Mouse (Mus musculus) lung, embryonic 14.5 days (tissue): ENCODE measurements at regions not wholly inside any gene's neighbourhood (a gene's known extent, or its start where the extent isn't known, plus 50 kb on each side); places are given as distances from the start of the nearest gene placed in this dataset.
"Not testable (repeated sequence)": the region's sequence is repeated elsewhere in the genome, so short reads cannot be mapped to it uniquely, and the experiment has no call there.

Source experiments
- ATAC-seq: fragments of 200-750 bp; cut with Nextera tagmentation; 2 replicates; pipeline ENCODE4 v1.8.0; 2017; ENCODE audit warnings: mild to moderate bottlenecking, moderate TSS enrichment, moderate library complexity; ENCODE audit not compliant: insufficient read depth
- DNase-seq: peaks from one replicate; pipeline ENCODE4 v3.0.0-alpha.2; 2015
- H3K27ac ChIP-seq: fragments of 300-500 bp; sonication (generic); 2 replicates; pipeline ENCODE4 v1.5.1; 2014; ENCODE audit warnings: low read depth, mild to moderate bottlenecking, moderate library complexity
- H3K27me3 ChIP-seq: fragments of 300-500 bp; sonication (generic); 2 replicates; pipeline ENCODE4 v1.6.1; 2014; ENCODE audit warnings: low read length, control low read depth; ENCODE audit not compliant: insufficient read depth
- H3K36me3 ChIP-seq: fragments of 300-500 bp; sonication (generic); 2 replicates; pipeline ENCODE4 v1.6.1; 2014; ENCODE audit warnings: control low read depth; ENCODE audit not compliant: insufficient read depth
- H3K4me1 ChIP-seq: fragments of 300-500 bp; sonication (generic); 2 replicates; pipeline ENCODE4 v1.6.1; 2014; ENCODE audit warnings: antibody characterized with exemption, control low read depth; ENCODE audit not compliant: insufficient read depth
- H3K4me2 ChIP-seq: fragments of 300-500 bp; sonication (generic); 2 replicates; pipeline ENCODE4 v1.6.1; 2014; ENCODE audit warnings: mild to moderate bottlenecking
- H3K4me3 ChIP-seq: fragments of 300-500 bp; sonication (generic); 2 replicates; pipeline ENCODE4 v1.5.1; 2014; ENCODE audit warnings: low read depth, low read length
- H3K9ac ChIP-seq: fragments of 300-500 bp; sonication (generic); 2 replicates; pipeline ENCODE4 v1.6.1; 2014
- H3K9me3 ChIP-seq: fragments of 300-500 bp; sonication (generic); 2 replicates; pipeline ENCODE4 v1.6.1; 2016; ENCODE audit warnings: low read depth, low read length, control low read depth
- CTCF ChIP-seq: IDR thresholded peaks from 2 replicates; pipeline ENCODE4 v1.5.1; 2016; ENCODE audit warnings: antibody characterized with exemption, low read depth
- WGBS: fragments of 180-500 bp; shearing (Covaris S2); extraction: QIAGEN DNeasy Blood & Tissue Kit; methylation state at CpG from one replicate; pipeline ENCODE4 v1.1.7; 2014; 5-methylcytosine and 5-hydroxymethylcytosine counted together

- 73% methylated on average over 9 of the region's 9 CpGs for WGBS
- Histone ChIP-seq H3K4me1 (0 out of 2 replicates have a peak, but pooled peaks cover 3% of the 10 kb centered on the region), H3K36me3 (no peaks in the 10 kb centered on the region), H3K9me3 (no peaks in the 10 kb centered on the region), H3K4me3 (no peak overlapping the region), H3K9ac (no peak overlapping the region), H3K4me2 (no peak overlapping the region), H3K27ac (no peak overlapping the region), H3K27me3 (no peaks in the 10 kb centered on the region)
- TF ChIP-seq CTCF: peak; percentile 6; the same call in 1 of the 2 replicates
- no peak for DNase-seq
- ATAC-seq: no peak
These were observed 179.9 kb downstream of the Cdca7 start for GRCm38 (mm10) chr2:72655864-72656263.

- Histone ChIP-seq H3K36me3 (no peaks in the 10 kb centered on the region), H3K9me3 (no peaks in the 10 kb centered on the region), H3K4me1 (0 out of 2 replicates have a peak, but pooled peaks cover 3% of the 10 kb centered on the region), H3K27me3 (no peaks in the 10 kb centered on the region), H3K4me3 (no peak overlapping the region), H3K9ac (no peak overlapping the region), H3K27ac (peak overlapping the region; percentile 42; the same call in 1 of the 2 replicates), H3K4me2 (no peak overlapping the region)
- 40% methylated on average over 10 of the region's 10 CpGs for WGBS
- no peak for TF ChIP-seq CTCF
- peak; percentile 88 for ATAC-seq
- peak; percentile 84 for DNase-seq
These were observed 181.4 kb downstream of the Cdca7 start for GRCm38 (mm10) chr2:72657101-72657920.

GRCm38 (mm10) chr2:72662396-72662795, 186.4 kb downstream of the Cdca7 start:
- 57% methylated on average over 7 of the region's 7 CpGs for WGBS
- DNase-seq (peak; percentile 61), ATAC-seq (no peak)
- Histone ChIP-seq H3K4me3 (no peak overlapping the region), H3K36me3 (no peaks in the 10 kb centered on the region), H3K27me3 (no peaks in the 10 kb centered on the region), H3K9me3 (no peaks in the 10 kb centered on the region), H3K4me1 (0 out of 2 replicates have a peak, but pooled peaks cover under 1% of the 10 kb centered on the region), H3K9ac (no peak overlapping the region), H3K4me2 (no peak overlapping the region), H3K27ac (0 out of 2 replicates have a peak overlapping the region, but pooled peaks have one; percentile 2)
- no peak for TF ChIP-seq CTCF

- 50% methylated on average over 8 of the region's 8 CpGs for WGBS
- no peaks in the 10 kb centered on the region for H3K36me3 ChIP-seq
- no peak overlapping the region for H3K27ac ChIP-seq
- no peaks in the 10 kb centered on the region for H3K4me1 ChIP-seq
- no peak overlapping the region for H3K4me3 ChIP-seq
- no peak overlapping the region for H3K4me2 ChIP-seq
- DNase-seq: no peak
- H3K27me3 ChIP-seq: no peaks in the 10 kb centered on the region
- no peak overlapping the region for H3K9ac ChIP-seq
- no peak for TF ChIP-seq CTCF
- no peak for ATAC-seq
- H3K9me3 ChIP-seq: no peaks in the 10 kb centered on the region
These were observed 187.2 kb downstream of the Cdca7 start for GRCm38 (mm10) chr2:72662979-72663780.

GRCm38 (mm10) chr2:72667396-72667795, 191.4 kb downstream of the Cdca7 start:
- WGBS: 93% methylated on average over 16 of the region's 16 CpGs
- H3K4me3 ChIP-seq, H3K36me3 ChIP-seq, H3K4me1 ChIP-seq, H3K27ac ChIP-seq, H3K9ac ChIP-seq, H3K4me2 ChIP-seq, H3K9me3 ChIP-seq, ATAC-seq, H3K27me3 ChIP-seq, DNase-seq: not testable (repeated sequence)

- Histone ChIP-seq H3K4me2 (no peak overlapping the region), H3K27ac (peak overlapping the region; percentile 5; the same call in 1 of the 2 replicates), H3K9ac (no peak overlapping the region), H3K36me3 (no peaks in the 10 kb centered on the region), H3K4me3 (no peak overlapping the region), H3K27me3 (no peaks in the 10 kb centered on the region), H3K9me3 (no peaks in the 10 kb centered on the region), H3K4me1 (0 out of 2 replicates have a peak, but pooled peaks cover 5% of the 10 kb centered on the region)
- DNase-seq (peak; percentile 36), ATAC-seq (peak; percentile 38)
- 41% methylated on average over 13 of the region's 13 CpGs for WGBS
- TF ChIP-seq CTCF: no peak
These were observed 197.2 kb downstream of the Cdca7 start for GRCm38 (mm10) chr2:72672908-72673901.
